Mouse (Mus musculus) layer of hippocampus, postnatal 36 days (tissue): ENCODE measurements around the gene Eif2s1. TPM values are rescaled to one million over a fixed set of nuclear protein-coding genes. Genes with fewer than 3 reads are reported as not detected.
"Not testable (repeated sequence)": the region's sequence is repeated elsewhere in the genome, so short reads cannot be mapped to it uniquely, and the experiment has no call there.

Experiments
- DNase-seq, 2 experiments: peaks; one replicate each; pipeline ENCODE4 v3.0.0; 2022
- total RNA-seq, 2 experiments: library from RNA; stranded (reverse); gene quantifications; 2 replicates each; pipeline ENCODE4 v1.2.3; 2021

Gene Eif2s1
- total RNA-seq, 2 experiments from 2014 or later = 47.5 to 63.9 TPM

DNA sequence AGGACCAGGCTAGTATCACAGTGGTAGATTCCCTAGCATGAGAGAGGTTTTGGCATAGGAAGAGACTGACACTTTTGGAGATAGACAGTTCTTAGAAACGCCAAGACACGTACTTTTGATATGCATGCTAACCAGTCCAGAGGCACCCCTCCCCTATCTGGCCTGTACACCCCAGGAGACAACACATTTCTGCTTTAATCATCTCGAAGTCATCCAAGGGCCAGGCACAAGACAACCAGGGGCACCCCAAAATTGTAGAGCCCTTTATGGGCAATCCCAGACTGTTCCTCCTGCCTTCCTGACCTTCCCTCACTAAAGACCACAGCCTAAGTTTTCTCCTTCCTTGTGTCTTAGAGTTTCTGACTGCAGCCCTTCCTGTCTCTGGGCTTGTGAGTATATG is 53.9 kb downstream of the Eif2s1 start:
- DNase-seq = no peak

DNA sequence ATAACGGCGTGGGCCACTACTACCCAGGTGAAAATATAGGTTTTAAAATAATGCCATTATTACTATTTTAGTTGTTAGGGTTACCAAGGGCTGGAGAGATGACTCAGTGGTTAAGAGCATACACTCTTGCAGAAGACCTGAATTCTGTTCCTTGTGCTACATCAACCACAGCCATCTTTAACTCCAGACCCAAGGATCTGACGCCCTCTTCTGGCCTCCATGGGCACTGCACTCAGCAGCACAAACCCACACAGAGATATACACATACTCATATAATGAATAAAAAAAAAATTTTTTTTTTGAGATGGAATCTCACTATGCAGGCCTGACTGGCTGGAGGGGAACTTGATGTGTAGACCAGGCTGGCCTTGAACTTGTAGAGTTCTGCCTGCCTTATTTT is 54.7 kb downstream of the Eif2s1 start:
- DNase-seq = no peak

DNA sequence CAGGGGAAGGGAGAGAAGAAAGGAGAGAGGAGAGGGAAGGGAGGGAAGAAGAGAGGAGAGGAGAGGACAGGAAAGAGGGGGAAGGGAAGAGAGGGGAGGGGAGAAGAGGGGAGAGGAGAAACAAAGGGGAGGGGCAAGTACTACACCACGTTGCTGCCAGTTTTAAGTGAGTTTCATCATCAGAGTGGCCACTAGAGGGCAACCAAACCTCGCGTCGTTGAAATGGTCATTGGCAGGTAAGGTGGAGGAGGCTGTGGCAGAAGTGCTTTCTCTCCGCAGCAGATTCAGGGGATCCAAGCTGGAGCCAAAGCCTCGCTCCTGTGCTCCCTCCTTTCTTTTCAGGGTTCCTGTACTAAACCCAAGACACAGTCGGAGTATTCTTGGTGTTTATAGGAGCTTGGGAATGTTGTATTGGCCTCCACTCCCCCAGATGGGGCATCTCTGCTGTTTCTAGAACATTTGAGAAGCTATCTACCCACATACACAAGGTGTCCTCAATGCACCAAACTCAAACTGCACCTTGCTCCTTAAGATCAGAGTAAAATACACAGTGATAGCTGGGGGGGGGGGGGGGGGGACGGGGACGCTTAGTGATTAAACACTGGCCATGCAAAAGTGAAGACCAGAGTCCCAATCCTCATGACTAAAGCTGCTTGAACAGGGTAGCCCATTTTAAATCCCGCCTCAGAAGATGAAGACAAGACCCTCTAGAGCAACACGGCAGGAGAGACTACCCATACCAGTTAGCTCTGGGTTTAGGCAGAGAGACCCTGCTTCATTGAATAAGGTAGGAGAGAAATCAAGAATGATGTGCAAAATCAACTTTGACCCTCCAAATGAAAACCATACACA is 56.8 kb downstream of the Eif2s1 start:
- DNase-seq = peak; percentile 69 to 78

DNA sequence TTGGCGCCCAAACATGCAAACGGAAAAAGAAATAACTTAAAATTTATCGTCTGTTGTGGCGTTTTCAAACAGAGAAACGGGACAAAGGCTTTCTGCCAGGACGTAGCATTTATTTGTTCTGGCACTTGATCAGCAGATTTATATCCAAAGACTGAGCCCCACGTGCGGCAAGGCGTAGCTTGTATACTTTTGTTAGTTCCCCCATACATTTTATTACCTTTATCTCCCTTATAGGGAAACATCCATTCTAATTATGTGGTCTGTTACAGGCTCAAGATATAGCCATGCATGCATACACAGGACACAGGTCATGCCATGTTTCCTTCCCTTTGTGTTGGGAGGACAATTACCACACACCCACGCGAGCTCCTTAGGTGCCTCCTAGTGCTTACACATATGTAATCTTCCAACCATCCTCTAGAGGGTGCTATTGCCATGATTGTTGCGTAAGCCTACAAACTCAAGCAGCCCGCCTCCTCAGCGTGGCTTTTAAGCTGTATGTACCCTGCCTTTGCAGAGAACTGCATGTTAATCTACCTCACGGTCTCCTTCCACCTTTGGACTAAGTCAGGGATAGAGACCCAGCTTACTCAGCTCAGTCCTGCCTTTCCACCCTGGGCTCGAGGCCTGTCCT is 57.6 kb downstream of the Eif2s1 start:
- peak; percentile 54 to 57 for DNase-seq

DNA sequence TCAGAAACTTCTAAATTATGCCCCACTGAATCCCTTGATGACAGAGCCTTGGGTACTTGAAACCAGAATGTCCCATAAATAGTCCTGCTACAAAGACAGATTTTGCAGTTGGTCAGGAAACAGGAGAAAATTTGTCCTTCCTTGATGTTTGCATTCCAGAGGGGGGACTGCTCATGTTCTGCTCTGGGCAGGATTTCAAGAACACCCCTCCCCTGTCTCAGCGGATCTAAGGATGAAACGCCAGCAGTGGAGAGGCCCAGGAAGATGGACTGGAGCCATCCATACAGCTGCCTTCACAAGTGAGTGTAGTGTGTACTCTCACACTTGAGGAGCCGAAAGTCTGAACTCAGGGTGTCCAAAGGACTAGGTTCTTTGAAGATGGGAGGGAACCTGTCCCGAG is 59.8 kb downstream of the Eif2s1 start:
- DNase-seq = no peak

DNA sequence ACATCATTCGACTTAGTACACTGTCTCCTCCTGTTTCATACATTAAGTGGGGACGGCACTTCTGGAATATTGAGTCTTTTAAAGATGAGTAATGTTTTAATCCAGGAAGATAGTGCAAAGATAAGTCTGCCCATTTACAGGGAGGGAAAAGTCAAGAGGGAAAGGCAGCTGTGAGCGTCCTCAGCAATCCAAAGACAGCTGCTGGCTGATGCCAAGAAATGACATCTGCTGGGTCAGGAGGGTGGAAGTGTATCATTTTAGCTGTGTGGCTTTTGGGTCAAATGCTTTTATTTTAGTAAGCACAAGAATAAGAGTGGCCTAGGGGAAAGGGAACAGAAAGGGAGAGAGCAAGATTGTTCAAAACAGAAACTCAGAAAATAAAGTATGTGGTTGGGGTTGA is 60.4 kb downstream of the Eif2s1 start:
- DNase-seq = no peak

DNA sequence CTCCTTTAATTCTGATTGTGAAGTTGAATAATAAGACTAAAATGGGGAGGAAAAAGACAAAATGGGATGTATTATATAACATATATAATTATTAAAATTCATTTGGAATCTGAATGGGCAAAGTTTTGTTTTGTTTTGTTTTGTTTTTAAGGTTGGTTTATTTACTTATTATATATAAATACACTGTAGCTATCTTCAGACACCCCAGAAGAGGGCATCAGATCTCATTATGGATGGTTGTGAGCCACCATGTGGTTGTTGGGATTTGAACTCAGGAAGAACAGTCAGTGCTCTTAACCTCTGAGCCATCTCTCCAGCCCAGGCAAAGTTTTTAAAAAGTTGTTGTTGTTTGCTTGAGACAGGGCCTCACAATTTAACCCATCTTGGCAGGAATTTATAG is 61.4 kb downstream of the Eif2s1 start:
- not testable (repeated sequence) for DNase-seq

DNA sequence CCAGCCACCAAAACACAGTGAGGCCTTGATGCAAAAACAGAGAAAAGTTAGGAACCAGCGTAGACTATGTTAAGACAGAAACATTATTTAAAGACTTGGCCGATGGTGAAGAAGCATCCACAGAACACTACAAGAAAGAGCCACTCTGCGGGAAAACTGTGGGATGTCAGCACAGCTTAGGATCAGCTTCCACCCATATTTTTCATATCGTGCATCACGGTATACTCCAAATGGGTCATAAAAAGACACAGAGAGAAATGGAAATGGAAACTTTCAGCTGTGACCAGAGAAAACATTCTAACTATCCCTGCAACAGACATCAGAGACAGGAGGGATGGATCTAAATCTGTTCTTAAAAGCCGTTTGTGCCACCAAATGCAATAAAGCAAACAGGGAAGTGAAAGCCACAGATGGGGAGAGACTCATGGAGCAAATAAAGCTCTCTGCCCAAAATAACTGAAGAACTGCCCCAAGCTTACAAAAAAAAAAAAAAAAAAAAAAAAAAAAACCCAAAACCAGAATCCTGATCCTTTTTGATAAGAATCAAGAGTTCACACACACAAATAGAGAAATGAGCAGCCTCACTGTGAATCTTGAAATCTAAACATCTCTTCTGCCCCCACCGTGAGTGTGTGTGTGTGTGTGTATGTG is 62.0 kb downstream of the Eif2s1 start:
- DNase-seq = no peak

DNA sequence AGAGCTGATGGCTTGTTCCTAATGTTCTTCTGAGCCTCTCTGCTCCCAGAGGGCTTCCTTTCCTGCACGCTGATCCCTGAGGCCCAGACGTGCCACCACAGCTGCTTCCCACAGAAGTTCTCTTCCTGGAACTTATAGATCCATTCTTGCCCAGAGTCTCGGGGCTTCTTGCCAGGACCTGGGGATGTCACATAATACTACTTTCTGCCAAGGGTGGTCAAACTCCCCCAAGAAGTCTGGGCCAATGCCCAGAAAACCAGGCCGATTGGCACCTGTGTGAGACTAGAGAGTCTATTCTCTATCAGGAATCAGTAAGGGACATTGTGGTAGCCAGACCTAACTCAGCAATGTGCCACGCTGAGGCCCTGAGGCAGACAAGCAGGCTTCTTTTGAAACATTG is 65.7 kb downstream of the Eif2s1 start:
- no peak for DNase-seq

DNA sequence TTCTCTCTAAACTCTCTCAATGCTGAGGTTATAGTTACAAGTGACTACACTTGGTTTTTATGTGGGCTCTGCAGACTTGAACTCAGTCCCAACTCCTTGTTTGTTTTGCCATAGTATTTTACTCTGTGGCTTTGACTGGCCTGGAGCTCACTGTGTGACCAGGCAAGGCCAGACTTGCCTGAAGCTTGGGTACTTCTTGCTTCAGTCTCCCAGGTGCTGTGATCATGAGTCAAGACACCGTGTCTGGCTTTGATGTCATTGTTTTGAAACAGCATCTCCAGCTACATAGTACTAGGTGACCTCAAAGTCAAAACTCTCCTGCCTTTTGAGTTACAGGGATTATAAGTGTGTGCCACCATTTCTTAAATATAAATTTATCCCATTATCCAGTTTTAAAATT is 68.3 kb downstream of the Eif2s1 start:
- no peak for DNase-seq

DNA sequence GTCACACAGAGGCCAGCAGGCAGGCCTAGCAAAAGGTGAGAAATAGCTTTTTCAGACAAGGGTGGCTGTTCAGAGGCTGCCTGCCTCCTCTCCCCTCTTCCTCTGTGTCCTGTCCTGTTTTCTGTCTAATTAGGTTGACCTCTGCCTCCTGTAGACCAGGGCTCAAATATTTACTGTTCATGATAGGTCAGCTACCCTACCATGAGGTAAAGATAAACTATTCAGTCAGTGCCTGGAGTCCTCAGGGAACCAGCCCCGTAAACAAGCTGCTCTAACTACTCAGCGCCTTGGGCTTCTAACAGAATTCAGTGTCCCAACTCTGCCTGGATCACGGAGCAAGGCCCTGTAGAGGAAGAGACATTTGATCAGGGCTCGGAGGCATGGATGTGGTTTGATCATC is 74.9 kb downstream of the Eif2s1 start:
- no peak for DNase-seq

Other genes starting within 250 kb of the Eif2s1 start
- gene Fam71d, start 170.3 kb upstream of the Eif2s1 start, total RNA-seq = 1 to 10 TPM; 1.2 to 2.7 TPM
- 10 to 100 TPM; 35.6 to 38.6 TPM for gene Mpp5, start 112.9 kb upstream of the Eif2s1 start, total RNA-seq
- 100 to 1,000 TPM; 253 to 273 TPM for gene Atp6v1d, start 181 bp upstream of the Eif2s1 start, total RNA-seq
- gene Plek2, start 45.1 kb downstream of the Eif2s1 start, total RNA-seq = under 1 TPM in 1 of 2 experiments, not detected in 1; 0.22 TPM
- 10 to 100 TPM; 28.0 to 28.9 TPM for gene Tmem229b, start 145.8 kb downstream of the Eif2s1 start, total RNA-seq
- 10 to 100 TPM; 16.9 to 22.1 TPM for gene Plekhh1, start 167.3 kb downstream of the Eif2s1 start, total RNA-seq
- 10 to 100 TPM; 11.2 to 11.7 TPM for gene Pigh, start 227.8 kb downstream of the Eif2s1 start, total RNA-seq